Comparison of ENCODE assay signal across 28 mouse cellular contexts in genomic region chr12:9591141-9591540, GRCm38 (mm10). TPM values are rescaled to one million over a fixed set of nuclear protein-coding genes. Genes with fewer than 3 reads are reported as not detected.
DNase-seq lines count a peak whose midpoint lies in the region; ATAC-seq and TF ChIP-seq lines count a peak whose summit lies in the region.
"Had no signal": no experiment of that assay in that cellular context is flagged by ENCODE, and none has a peak within 500 bp of the region (broad histone marks: within the 10 kb centered on the region; RNA-seq: fewer than 3 reads in every experiment).

No protein-coding gene starts in this region.

- no peaks in the 10 kb centered on the region for H3K9me3 ChIP-seq in limb, embryonic 14.5 days (ENCODE audit: control insufficient read depth, low read length)
- H3K9me3 ChIP-seq in limb, embryonic 10.5 days (replicated peaks), result no peaks in the 10 kb centered on the region
- H3K9me3 ChIP-seq: embryonic facial prominence, embryonic 13.5 days; embryonic facial prominence, embryonic 15.5 days; forebrain, embryonic 10.5 days; forebrain, embryonic 12.5 days had no signal

- no peaks in the 10 kb centered on the region for H3K36me3 ChIP-seq in limb, embryonic 14.5 days (ENCODE audit: control insufficient read depth, insufficient read depth, low read length)
- H3K36me3 ChIP-seq in limb, embryonic 10.5 days, result no peaks in the 10 kb centered on the region
- H3K36me3 ChIP-seq: embryonic facial prominence, embryonic 13.5 days; embryonic facial prominence, embryonic 15.5 days; forebrain, embryonic 10.5 days; forebrain, embryonic 12.5 days; G1E had no signal

- H3K9ac ChIP-seq in limb, embryonic 14.5 days (ENCODE audit: low read depth, low read length, severe bottlenecking), result no peak overlapping the region
- H3K9ac ChIP-seq: embryonic facial prominence, embryonic 13.5 days; embryonic facial prominence, embryonic 15.5 days; forebrain, embryonic 12.5 days had no signal

- H3K4me1 ChIP-seq in limb, embryonic 14.5 days (ENCODE audit: control insufficient read depth, insufficient read depth, low read length), result no peaks in the 10 kb centered on the region
- peaks cover 6% of the 10 kb centered on the region; the same call in 1 of the 2 replicates for H3K4me1 ChIP-seq in limb, embryonic 10.5 days
- H3K4me1 ChIP-seq: embryonic facial prominence, embryonic 15.5 days; forebrain, embryonic 12.5 days had no signal

- DNase-seq in heart, adult 11 months, result peak; percentile 28
- DNase-seq in heart, postnatal 10 days, result no peak
- peak; percentile 3 for DNase-seq in limb, embryonic 14.5 days (ENCODE audit: low spot score)
- no peak for DNase-seq in limb, embryonic 10.5 days (ENCODE audit: low spot score)
- DNase-seq in lung, postnatal 36 days, result peak; percentile 29
- no peak for DNase-seq in lung, adult 18-20 months
- DNase-seq: adrenal gland, adult 2 months; adrenal gland, postnatal 10 days; adrenal gland, postnatal 25 days; B cell, adult 2 months; cerebellum, adult 11 months; cerebellum, adult 18-20 months; cerebellum, adult 8-10 months; cerebellum, adult 9-11 months; cerebellum, postnatal 14 days; cerebellum, postnatal 36 days; embryo, embryonic 11 days had no signal

- H3K27me3 ChIP-seq in limb, embryonic 14.5 days (ENCODE audit: control insufficient read depth, insufficient read depth, low read length), result no peaks in the 10 kb centered on the region
- no peaks in the 10 kb centered on the region for H3K27me3 ChIP-seq in limb, embryonic 10.5 days (ENCODE audit: low read depth, poor library complexity, severe bottlenecking)
- H3K27me3 ChIP-seq: CH12.LX; embryonic facial prominence, embryonic 13.5 days; embryonic facial prominence, embryonic 15.5 days; forebrain, embryonic 12.5 days had no signal

- intact Hi-C loops in heart, postnatal 10 days (cut with DNase I), result no loop called here

- no peak overlapping the region for H3K4me3 ChIP-seq in limb, embryonic 14.5 days (replicated peaks; ENCODE audit: low read length)
- H3K4me3 ChIP-seq in limb, embryonic 10.5 days, result no peak overlapping the region
- H3K4me3 ChIP-seq: embryonic facial prominence, embryonic 13.5 days; embryonic facial prominence, embryonic 15.5 days; erythroblast, embryonic 14.5 days; forebrain, embryonic 10.5 days; forebrain, embryonic 12.5 days had no signal

- 43% methylated on average over 3 of the region's 3 CpGs for WGBS in limb, embryonic 14.5 days
- WGBS in limb, embryonic 10.5 days, result 67% methylated on average over 3 of the region's 3 CpGs

- H3K4me2 ChIP-seq in limb, embryonic 14.5 days (replicated peaks; ENCODE audit: low read depth, low read length, severe bottlenecking), result no peak overlapping the region
- H3K4me2 ChIP-seq: embryonic facial prominence, embryonic 13.5 days; embryonic facial prominence, embryonic 15.5 days; forebrain, embryonic 12.5 days had no signal

- ATAC-seq in limb, embryonic 14.5 days (ENCODE audit: low FRiP score, low read depth), result no peak
- ATAC-seq: CD4-positive, CD25-positive, alpha-beta regulatory T cell, adult 4 months; forebrain, embryonic 14.5 days; forebrain, embryonic 16.5 days had no signal

- H3K27ac ChIP-seq in limb, embryonic 14.5 days (replicated peaks; ENCODE audit: low read depth, low read length), result no peak overlapping the region
- no peak overlapping the region for H3K27ac ChIP-seq in limb, embryonic 10.5 days
- H3K27ac ChIP-seq: embryonic facial prominence, embryonic 13.5 days; embryonic facial prominence, embryonic 15.5 days; forebrain, embryonic 10.5 days; forebrain, embryonic 12.5 days had no signal

- TF ChIP-seq POLR2A in limb, embryonic 14.5 days (IDR thresholded peaks at IDR 0.05; ENCODE audit: borderline replicate concordance, extremely low read depth, insufficient read depth, insufficient read length), result no peak

RNA-seq across cellular contexts. Expression of gene Osr1, which starts 21.2 kb away (rescaled TPM):
- 10 to 100 TPM in 1 of 2 experiments, 1 to 10 TPM in 1; 8.9 to 11.3 TPM for total RNA-seq in heart, postnatal 10 days (2021)
- 118 and 165 TPM in 2 replicates for polyA plus RNA-seq in limb, embryonic 14.5 days (2012; rRNA removed)
- 82.5 and 99.7 TPM in 2 replicates for polyA plus RNA-seq in limb, embryonic 14.5 days (2014; fragmentation: Nextera tagmentation; extraction: Ambion mirVana)
- 21.3 and 38.3 TPM in 2 replicates for polyA plus RNA-seq in limb, embryonic 10.5 days (2016; fragmentation: Nextera tagmentation; extraction: Ambion mirVana)
- total RNA-seq: CH12.LX; common myeloid progenitor, adult 5-6 weeks; G1E had no signal
- polyA plus RNA-seq: CD4-positive, CD25-positive, alpha-beta regulatory T cell, adult 4 months; erythroblast, embryonic 14.5 days; G1E had no signal

Comparison
In these comparisons a context has a peak if more than half of its experiments do, and no peak if none do; other contexts are left out.
1. DNase-seq: peak in heart, adult 11 months (single experiment), limb, embryonic 14.5 days (single experiment) and lung, postnatal 36 days (single experiment); none in heart, postnatal 10 days (0 of 2), limb, embryonic 10.5 days (single experiment) and lung, adult 18-20 months (0 of 2).